Mouse (Mus musculus) lung, postnatal 4 days (tissue): ENCODE measurements around the gene Dtx3l.
"Not testable (repeated sequence)": the region's sequence is repeated elsewhere in the genome, so short reads cannot be mapped to it uniquely, and the experiment has no call there.

Source experiments
- DNase-seq, 2 experiments: peaks; one replicate each; pipeline ENCODE4 v3.0.0; 2021

Gene Dtx3l

DNA sequence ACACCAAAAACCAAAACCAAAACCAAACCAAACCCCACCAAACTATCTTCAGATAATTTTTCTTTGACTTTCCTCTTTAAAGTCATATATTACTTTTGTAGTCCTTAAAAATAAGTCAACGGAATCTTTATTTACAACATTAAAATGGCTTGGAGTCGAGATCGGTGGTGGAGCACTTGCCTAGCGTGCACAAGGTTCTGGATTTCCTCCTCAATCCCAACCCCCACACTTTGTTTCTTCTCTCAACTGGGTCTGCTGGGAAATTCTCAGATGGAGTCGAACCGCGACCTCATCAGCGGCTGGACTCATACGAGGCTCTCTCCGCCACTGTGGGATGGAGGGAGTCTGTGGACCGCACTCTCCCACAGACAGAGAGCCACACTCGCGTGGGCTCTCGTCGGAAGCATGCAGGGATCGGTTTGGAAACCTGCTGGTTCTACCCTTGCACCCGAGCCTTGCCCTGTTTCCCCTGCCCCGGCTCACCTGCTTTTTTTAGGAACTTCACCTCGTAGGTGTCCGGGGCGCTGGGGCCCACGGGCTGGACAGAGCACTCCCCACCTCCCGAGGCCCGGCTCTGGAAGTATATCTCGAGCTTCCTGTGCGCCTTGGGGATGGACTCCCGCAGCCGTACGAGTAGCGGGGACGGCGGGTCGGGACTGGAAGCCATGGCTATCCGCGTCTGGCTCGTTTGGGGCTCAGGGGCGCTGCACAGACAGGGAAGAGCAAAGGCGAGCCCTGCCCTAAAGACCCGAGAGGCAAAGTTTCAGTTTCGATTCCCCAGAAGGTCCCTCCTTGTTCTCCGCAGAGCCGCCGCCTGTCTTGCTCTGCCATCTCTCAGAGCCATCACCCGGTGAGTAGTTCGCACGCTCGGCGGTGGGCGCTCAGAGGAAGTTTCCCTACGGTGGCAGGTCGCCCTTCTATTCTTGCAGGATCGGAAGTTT, at the start of gene Dtx3l, which contains the start of gene Parp9:
Gene Dtx3l (minus strand): TSS at position 941 of the 941 bp plus-strand sequence.
Gene Parp9 (plus strand): TSS at position 260 of the 941 bp plus-strand sequence.
- DNase-seq = peak; percentile 70 to 74

GRCm38 (mm10) chr16:35987930-35988329, 49.0 kb upstream of the Dtx3l start:
- DNase-seq = no peak

- DNase-seq = no peak
Measured at GRCm38 (mm10) chr16:35984471-35984870, 45.5 kb upstream of the Dtx3l start.

GRCm38 (mm10) chr16:35983517-35984101, 44.7 kb upstream of the Dtx3l start:
- peak; percentile 69 to 70 for DNase-seq

DNA sequence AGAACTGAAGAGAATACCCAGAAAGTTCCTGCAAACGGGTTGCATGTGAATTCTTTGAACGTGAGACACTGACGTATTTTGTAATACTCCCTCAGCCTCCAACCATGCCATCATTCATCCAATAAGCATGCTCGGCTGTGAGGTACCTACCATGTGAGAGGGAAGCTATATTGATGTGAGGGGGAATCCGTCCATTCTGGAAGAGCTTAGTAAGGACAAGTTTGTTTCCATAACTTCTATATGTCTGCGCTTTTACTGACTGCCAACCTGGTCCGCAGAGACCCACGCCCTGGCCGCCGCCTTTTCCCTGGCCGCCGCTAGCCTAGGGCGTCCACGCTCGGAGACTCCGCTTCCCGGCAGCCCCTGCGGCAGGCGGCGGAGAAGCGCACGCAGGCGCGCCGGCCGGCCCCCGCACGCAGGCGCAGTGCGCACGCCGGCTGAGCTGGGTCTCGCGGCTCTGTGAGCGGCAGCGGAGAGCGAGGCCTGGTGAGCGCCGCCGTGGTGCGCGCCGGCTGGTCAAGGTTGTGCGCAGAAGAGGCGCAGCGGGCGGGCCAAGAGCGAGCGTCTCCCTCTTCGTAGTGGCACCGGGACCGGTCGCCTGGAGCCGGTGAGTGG, 44.1 kb upstream of the Dtx3l start:
- peak; percentile 94 to 97 for DNase-seq

DNA sequence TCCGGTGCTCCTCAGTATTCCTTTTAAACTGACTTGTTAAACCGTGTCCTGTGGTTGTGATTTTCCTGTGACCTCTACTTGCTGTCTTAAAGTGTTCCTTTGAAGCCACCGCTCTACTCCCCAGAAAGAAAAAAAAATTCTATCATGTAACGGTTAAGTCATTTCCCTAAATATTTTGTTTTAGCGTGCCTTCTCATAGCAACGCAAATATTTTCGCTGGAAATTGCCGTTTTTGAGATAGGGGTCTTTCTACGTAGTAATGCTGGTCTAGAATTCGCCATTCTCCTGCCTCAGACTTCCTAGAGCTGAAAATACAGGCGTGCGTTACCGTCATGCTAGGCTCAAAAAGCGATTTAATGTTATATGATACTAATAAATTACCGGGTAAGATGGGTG, 43.6 kb upstream of the Dtx3l start:
- no peak for DNase-seq

DNA sequence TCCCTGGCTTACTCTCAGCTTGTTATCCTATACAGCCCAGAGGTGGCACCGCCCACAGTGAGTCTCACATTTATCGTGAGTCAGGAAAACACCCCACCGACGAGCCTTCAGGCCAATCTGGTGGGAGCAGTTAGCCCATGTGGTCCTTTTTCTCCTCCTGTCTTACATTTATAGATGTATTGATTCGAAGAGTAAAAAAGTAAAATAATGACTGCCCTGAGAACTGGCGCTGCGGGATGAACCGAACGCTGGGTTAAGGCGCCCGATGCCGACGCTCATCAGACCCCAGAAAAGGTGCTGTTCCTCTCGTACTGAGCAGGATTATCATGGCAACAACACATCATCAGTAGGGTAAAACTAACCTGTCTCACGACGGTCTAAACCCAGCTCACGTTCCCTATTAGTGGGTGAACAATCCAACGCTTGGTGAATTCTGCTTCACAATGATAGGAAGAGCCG, 42.4 kb upstream of the Dtx3l start:
- DNase-seq = peak; percentile 89 to 100

- DNase-seq = not testable (repeated sequence)
Measured at GRCm38 (mm10) chr16:35978450-35978849, 39.5 kb upstream of the Dtx3l start, which contains the start of gene Kpna1. Gene Kpna1 (plus strand): TSS chr16:35978750.

GRCm38 (mm10) chr16:35974021-35974420, 35.1 kb upstream of the Dtx3l start:
- DNase-seq = no peak

- no peak for DNase-seq
Measured at GRCm38 (mm10) chr16:35968149-35968548, 29.2 kb upstream of the Dtx3l start.

GRCm38 (mm10) chr16:35967319-35967718, 28.4 kb upstream of the Dtx3l start:
- DNase-seq = no peak

- no peak for DNase-seq
Measured at GRCm38 (mm10) chr16:35966411-35967115, 27.6 kb upstream of the Dtx3l start.

GRCm38 (mm10) chr16:35965991-35966390, 27.0 kb upstream of the Dtx3l start:
- DNase-seq = not testable (repeated sequence)

- DNase-seq = no peak
Measured at GRCm38 (mm10) chr16:35952628-35953130, 13.7 kb upstream of the Dtx3l start.

DNA sequence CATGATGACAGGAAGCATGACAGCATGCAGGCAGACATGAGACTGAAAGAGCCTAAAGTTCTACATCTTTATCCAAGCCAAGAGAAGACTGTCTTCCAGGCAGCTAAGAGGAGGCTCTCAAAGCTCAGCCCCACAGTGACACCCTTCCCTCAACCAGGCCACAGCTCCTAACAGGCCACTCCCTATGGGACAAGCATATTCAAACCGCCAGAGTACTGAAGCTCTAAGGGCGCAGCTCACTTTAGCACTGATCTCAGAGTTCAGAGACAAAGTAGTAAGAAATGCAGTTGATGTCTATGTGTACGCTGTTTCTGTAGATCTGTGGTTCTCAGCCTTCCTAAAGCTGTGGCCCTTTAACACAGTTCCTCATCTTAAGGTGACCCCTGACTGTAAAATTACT, 12.3 kb upstream of the Dtx3l start:
- DNase-seq = no peak

DNA sequence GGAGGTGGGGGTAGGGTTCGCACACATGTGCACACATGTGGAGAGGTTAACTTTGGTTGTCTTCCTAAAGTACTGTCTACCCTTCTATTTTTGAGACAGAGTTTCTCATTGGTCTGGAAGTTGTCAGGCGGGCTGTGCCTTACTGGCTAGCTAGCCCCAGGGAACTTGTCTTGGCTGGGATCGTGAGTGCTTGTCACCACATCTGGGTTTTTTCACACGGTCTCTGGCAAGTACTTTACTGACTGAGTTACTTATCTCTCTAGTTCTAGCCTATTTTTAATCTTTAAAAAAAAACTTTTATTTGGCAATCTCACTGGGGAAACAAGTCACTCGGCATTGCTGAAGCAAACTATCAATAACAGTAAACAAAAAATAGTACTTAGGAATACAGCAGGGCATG, 10.3 kb upstream of the Dtx3l start:
- no peak for DNase-seq

GRCm38 (mm10) chr16:35941382-35941781, 2.4 kb upstream of the Dtx3l start:
- DNase-seq = peak in 1 of 2 experiments; percentile 35

DNA sequence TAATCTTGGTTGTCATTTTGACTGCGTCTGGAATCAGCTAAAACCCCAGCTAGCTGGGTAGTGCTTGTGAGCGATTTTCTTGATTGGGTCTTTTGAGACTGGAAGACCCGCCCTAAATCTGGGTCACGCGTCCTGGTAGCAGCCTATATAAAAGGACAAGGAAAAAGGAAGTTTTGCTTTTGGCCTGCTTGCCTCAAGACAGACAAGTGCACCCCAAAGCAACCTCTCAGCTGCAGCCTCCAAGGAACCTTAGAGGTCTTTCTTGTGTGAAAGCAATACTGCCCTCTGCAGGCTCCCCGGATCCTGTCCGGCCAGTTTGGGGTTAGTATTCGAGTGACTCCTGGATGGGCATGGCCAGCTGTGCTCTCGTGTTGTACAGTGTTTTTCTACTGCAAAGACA, 739 bp upstream of the Dtx3l start:
- peak; percentile 87 to 91 for DNase-seq

GRCm38 (mm10) chr16:35939261-35939660, 310 bp upstream of the Dtx3l start:
- peak in 1 of 2 experiments; percentile 40 for DNase-seq

GRCm38 (mm10) chr16:35933181-35933580, 5.8 kb downstream of the Dtx3l start:
- no peak for DNase-seq

DNA sequence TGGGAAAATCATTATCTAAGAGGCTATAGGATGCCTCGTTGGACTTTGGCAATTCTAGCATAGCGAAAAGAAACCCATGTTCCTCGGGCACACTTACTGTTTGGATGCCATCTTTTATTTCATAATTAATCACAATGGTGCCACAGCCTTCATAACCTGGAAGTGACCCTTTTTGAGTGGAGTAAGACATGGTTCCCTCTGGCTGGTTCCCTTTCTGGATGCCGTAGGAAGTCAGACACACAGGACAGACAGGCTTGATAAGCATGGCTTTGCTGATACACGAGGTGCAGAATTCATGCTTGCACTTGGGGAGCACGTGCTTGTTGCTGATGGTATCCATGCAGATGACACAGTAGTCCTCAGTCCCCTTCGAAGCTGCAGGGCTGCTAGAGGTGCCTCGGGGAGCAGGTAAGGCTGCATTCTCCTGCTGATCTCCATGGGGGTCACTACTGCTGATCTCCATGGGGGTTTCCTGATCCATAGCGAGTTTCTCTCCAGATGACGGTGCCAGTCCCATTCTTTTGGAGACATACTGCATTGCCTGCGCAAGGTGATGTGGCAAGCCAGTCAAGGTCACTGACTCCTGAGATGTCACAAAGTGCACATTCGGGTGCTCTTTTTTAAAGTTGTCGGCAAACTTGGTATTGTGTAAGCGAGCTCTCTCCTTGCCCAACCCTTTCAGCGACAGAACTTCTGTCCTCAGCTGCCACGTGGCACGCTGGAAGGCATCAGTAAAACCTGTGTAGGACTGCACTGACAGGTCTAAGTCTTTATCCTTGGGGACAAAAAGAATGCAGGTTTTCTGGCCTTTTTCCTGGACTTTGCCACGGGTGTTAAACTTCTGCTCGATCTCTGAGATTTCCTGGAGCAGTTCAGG, 6.5 kb downstream of the Dtx3l start:
- no peak for DNase-seq
